Mouse (Mus musculus): Measurements from ENCODE around the gene Tecpr1.

Gene Tecpr1

DNA sequence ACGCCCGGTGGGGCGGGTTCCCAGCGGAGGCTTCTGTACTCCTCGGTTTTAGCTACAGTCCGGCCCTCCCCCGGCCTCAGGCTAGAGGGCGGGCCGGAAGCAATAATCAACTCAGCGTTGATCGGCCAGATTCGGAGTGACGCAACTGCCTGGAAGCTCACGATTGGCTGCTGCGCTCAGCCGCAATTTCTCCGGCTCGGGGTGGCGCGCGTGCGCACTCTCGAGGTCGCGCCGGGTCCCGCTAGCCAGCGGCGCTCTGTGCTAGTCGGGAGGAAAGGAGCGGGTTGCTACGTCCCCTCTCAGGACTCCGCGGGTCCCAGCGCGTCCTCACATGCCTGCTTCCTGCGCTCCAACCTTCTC is at the start of gene Tecpr1:
TSS of gene Tecpr1 (minus strand) at position 113 of the 360 bp plus-strand sequence.
- peak; percentile 96 for DNase-seq

DNA sequence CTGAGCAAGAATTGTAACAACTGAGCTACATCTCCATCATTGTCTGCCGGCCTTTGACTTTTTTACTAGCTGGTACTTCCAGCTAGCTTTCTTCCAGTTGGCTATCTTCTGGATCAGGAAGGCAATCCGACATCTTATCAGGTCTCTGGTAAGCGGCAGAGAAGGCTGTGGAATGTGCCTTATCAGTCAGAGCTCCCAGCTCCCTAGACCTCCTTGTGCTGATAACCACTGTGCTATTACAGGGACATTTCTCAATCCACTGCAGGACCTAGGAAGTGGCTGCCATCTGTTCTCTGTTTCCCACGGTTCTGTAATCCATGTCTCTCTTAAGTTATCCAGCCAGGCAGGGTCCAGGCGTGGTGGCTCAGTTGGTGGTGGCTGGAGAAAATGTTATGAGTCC is 48.4 kb upstream of the Tecpr1 start:
- DNase-seq, result no peak

- no peak for DNase-seq
These were observed 47.7 kb upstream of the Tecpr1 start for GRCm38 (mm10) chr5:144271118-144271517.

GRCm38 (mm10) chr5:144270420-144270819 is 47.0 kb upstream of the Tecpr1 start:
- no peak for DNase-seq

DNA sequence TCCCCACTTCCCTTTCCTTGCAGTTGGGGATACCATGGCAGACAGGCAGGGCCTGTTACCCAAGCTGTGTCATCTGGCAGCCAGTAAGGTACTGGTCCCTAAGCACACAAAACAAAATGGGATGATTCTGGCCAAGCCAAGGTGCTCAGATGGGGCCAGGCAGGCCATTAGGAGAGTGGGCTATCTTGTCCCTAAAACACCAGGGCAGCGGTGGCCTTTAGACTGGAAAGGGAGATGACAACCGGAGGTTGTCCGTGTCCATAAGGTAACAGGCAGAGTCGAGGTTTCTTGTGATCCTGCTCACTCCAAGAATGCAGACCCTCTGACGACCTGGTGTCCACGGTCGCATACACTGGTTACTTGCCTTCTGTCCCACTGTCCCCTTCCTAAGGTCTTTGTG is 46.5 kb upstream of the Tecpr1 start:
- DNase-seq, result no peak

DNA sequence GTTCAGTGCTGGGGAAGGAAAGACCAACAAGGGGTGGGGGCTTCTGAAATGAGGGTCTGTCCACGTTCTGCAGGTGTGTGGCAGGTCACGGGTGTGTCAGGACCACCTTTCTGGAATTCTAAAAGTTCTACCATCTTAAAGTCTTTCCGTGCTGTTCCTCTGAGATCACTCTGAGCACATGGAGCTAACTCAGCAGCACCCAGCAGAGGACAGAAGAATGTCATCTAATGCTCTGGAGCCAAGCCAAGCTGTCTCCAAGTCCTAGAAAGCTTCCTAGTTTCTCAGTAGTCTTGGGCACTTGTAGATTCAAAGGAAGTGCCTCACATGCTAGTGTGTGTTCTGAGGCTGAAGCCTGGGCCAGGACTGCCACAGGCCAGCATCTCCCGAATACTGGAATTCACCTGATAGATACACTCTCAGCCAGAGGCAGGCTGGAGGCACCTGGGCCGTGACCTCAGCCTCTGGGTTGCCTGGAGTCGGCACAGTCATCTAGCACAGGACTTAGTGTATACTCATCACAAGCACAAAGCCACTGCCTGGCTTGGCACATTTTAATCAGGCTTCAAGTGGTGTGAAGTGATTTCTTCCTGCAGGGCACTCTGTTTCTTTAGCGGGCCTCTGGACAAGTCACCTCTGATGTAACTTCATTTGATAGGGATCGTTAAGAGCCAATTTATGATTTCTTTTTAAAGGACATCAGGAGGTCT is 44.3 kb upstream of the Tecpr1 start:
- DNase-seq, result no peak

DNA sequence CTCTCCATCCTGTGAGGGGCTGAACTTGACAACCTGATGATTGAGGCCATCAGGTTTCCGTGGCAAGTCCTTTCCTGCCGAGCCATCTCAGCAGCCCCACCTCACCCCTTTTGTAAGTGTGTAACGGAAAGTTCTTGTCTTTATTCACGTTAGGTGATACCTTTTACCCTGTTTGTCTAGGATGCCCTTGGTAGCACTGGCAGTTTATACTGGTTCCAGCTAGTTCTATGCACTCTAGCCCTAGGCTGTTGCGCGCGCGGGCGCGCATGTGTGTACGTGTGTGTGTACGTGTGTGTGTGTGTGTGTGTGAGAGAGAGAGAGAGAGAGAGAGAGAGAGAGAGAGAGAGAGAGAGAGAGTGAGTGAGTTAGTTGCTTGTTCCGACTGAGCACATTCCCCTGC is 40.1 kb upstream of the Tecpr1 start:
- DNase-seq, result no peak

- DNase-seq, result no peak
These were observed 39.7 kb upstream of the Tecpr1 start for GRCm38 (mm10) chr5:144263082-144263481.

GRCm38 (mm10) chr5:144261829-144262228 is 38.4 kb upstream of the Tecpr1 start:
- no peak for DNase-seq

DNA sequence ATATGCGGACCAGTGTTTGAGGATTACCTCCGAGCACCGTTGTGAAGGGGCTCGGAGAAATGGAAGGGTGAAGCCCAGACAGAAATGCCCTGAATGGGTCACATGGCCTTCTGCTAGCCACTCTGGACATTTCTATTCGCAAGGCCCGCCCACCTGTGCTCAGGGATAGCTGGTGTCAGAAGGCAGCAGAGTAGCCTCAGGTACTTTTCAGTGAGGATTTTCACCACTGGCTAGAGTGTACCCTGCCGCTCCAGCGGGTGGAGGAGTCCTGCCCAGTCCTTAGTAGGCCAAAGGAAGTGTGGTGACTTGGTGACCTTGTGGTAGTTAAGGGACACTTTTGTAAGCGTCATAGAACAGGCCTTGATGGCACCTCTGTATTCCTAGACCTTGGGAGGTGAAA is 37.9 kb upstream of the Tecpr1 start:
- no peak for DNase-seq

- no peak for DNase-seq
These were observed 37.0 kb upstream of the Tecpr1 start for GRCm38 (mm10) chr5:144260464-144260863.

GRCm38 (mm10) chr5:144259228-144259627 is 35.8 kb upstream of the Tecpr1 start:
- DNase-seq, result no peak

- DNase-seq, result no peak
These were observed 35.3 kb upstream of the Tecpr1 start for GRCm38 (mm10) chr5:144258687-144259086.

DNA sequence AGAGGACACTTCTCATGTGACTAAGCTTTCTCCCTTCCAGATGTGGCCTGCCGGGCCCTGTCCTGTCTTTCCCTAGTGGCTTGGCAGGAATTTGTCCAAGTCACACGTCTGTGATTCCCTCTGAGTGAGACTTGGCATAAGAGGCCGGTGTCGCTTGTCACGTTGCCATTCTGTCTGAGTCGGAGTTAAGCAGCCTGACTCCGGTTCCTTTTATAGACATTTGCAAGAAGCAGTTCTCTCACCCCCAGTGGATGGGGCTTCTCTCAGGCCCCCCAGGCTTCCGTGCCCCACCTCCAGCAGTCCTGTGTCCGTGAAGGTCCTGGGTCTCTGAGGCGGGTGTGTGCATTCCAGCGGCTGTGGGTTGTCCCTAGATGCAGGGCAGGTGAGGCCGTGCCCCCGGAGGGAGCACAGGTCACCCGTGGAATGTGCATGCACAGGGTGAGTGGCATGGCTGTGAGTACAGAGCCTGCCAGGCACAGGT is 34.8 kb upstream of the Tecpr1 start:
- DNase-seq, result no peak

GRCm38 (mm10) chr5:144257451-144258110 is 34.2 kb upstream of the Tecpr1 start:
- peak; percentile 53 for DNase-seq

GRCm38 (mm10) chr5:144256888-144257287 is 33.5 kb upstream of the Tecpr1 start:
- DNase-seq, result no peak

DNA sequence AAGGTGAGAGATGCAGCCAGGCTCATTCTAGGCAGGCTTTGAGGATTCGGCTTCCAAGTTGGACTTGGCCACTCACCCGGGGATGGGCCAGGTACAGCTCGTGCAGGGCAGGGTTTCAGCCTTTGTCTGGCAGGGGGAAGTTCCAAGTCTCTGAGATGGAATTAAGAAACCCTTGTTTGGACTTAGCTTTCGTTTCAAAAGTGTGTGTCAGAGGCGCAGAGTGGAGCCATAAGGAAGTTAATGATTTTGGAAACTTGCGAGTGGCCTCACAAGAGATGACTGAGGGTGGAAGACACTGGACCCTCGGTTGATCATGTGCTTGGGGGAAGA is 33.1 kb upstream of the Tecpr1 start:
- no peak for DNase-seq

GRCm38 (mm10) chr5:144255632-144256540 is 32.5 kb upstream of the Tecpr1 start:
- peak; percentile 57 for DNase-seq

- DNase-seq, result peak; percentile 87
These were observed 31.6 kb upstream of the Tecpr1 start for GRCm38 (mm10) chr5:144254811-144255631.

DNA sequence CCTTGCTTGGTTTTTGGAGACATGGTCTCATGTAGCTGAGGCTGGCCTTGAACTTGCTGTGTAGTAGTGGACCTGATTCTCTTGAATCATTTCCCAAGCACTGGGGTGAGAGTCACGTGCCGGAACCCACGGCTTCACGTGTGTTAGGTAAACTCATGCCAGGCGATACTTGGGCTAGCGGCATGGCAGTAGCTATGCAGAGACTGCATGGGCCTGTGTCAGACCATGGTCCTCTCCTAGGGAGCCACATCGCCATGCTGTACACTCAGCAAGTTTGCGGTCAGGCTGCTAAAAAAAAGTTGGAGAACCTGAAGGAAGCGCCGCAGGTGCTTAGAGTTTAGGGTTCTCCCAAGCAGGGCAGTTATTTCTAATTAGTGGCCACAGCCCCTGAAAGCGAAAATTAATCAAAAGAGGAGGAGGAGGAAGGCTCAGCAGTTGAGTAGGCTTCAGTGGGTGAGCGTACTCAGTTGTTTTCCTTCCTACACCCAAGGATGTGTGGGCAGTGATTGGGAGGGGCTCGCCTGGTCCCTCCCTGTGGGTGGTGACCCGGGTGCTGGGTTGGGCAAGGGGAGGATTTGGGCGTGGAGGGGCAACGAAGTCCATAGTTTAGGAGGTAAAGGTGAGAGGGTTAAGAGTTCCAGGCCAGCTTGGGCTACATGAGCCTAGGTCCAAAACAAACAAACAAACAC is 30.9 kb upstream of the Tecpr1 start:
- peak; percentile 44 for DNase-seq

- DNase-seq, result peak; percentile 30
These were observed 29.8 kb upstream of the Tecpr1 start for GRCm38 (mm10) chr5:144253212-144253611.

Measured in thymus, postnatal 4 days (tissue).